Mouse (Mus musculus) spleen, adult 18-20 months (tissue): ENCODE results near the gene Cdk7.

ENCODE experiments used
- DNase-seq, 2 experiments: peaks; one replicate each; pipeline ENCODE4 v3.0.0; 2022; ENCODE audit warnings: mixed read lengths in 2 of 2

Cdk7 gene

DNA sequence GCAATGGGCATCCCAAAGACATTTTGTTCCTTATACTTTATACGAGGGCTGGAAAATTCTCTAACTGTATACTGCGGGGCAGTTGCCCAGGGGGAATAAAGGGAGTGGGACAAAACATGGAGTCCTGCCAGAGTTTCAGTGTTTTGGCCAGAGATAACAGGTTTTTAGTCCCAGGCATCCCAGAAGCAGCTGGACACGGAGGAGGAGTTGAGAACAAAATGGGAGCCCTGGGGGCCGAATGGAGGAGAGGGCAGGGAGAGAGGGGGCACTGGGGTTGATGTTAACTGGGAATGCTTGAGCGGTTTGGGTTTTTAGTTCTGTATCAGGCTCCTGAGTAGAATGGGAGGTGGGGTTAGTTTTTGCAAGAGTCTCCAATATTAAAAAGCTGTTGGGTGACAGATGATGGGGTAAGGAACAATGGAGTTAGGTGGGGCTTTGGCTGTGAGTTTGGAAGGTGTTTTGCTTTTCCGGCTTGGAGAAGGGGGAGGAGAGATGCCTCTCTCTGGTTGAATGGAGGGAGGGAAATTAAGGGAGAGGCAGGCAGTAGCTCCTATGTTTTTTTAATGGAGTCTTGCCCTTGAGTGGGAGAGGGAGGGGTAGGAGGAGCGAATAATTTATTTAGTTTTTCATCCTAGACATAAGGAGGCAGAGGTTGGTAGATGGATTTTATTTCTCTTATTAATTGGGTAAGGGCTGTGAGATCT is 6.5 kb downstream of the Cdk7 start:
- DNase-seq = no peak

GRCm38 (mm10) chr13:100721656-100722055 is 9.1 kb downstream of the Cdk7 start:
- DNase-seq = no peak

- DNase-seq = no peak
Observed at GRCm38 (mm10) chr13:100715467-100715866, 15.3 kb downstream of the Cdk7 start.

- no peak for DNase-seq
Observed at GRCm38 (mm10) chr13:100706206-100706605, 24.5 kb downstream of the Cdk7 start.

- no peak for DNase-seq
Observed at GRCm38 (mm10) chr13:100703468-100703867, 27.3 kb downstream of the Cdk7 start.

- DNase-seq = no peak
Observed at GRCm38 (mm10) chr13:100698866-100699265, 31.9 kb downstream of the Cdk7 start.

DNA sequence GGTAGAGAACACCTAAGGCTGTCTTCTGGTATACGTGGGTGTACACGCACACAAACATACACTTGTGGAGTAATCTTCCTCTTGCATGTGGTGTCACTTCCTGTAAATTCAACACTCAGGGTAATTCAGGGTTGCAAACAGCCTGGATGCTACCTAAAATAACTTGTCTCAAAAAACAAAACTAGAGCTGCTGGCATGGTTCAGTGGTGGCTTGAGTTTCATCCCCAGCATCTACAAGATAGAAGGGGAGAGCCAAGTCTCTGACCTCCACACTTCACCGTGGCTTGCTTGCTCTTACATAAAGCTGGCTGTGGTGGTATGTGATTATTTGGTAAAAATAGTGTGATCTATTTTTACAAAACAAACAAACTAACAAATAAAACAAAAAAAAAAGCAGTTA is 33.2 kb downstream of the Cdk7 start:
- DNase-seq = no peak

DNA sequence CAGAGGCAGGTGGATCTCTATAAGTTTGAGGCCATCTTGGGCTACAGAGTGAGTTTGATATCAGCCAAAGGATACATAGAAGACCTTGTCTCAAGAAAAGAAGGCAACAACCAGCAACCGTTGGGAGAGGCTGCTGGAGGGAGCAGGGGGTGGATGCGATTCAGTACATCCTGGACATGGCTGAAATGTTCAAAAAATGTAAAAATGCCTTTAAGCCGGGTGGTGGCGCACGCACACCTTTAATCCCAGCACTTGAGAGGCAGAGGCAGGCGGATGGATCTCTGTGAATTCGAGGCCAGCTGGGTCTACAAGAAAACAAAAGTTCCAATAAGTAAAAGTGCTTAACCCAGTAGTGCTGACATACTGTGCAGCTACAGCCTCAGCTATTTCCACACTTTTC is 43.2 kb downstream of the Cdk7 start:
- DNase-seq = no peak

GRCm38 (mm10) chr13:100684355-100684754 is 46.4 kb downstream of the Cdk7 start:
- no peak for DNase-seq

GRCm38 (mm10) chr13:100682837-100683236 is 47.9 kb downstream of the Cdk7 start:
- DNase-seq = no peak

- DNase-seq = no peak
Observed at GRCm38 (mm10) chr13:100681615-100682014, 49.1 kb downstream of the Cdk7 start.

DNA sequence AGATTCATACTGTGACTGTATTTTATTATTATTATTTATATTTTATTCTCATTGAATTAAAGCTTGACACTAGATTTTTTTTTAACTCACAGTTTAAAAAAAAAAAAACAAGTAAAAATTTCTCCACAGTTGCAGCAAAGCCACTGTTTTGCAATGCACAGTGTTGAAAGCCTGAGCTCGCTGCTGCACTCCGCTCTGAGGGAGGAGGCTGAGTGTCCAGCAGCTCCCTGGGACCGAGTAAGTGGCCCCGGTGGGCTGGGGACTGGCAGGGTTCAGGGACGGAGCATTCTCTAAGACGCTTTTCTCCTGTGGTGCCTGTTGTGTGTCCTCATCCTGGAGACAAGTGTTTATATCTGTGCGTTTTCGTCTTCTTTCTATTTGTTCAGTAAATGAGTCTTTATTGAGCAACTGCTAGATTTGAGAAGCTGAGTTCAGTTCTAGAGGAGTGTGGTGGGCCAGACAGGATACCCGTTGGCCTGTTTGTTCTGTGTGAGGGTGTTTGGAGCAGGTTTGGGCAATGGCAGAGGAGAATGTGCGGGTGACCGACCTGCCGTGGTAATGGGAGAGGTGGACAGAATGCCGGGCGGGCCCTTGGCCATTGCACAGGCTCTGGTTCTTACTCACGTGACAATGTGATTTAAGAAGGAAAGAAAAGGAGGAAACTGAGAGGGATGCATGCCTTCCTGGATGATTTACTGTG is 54.7 kb downstream of the Cdk7 start:
- no peak for DNase-seq

DNA sequence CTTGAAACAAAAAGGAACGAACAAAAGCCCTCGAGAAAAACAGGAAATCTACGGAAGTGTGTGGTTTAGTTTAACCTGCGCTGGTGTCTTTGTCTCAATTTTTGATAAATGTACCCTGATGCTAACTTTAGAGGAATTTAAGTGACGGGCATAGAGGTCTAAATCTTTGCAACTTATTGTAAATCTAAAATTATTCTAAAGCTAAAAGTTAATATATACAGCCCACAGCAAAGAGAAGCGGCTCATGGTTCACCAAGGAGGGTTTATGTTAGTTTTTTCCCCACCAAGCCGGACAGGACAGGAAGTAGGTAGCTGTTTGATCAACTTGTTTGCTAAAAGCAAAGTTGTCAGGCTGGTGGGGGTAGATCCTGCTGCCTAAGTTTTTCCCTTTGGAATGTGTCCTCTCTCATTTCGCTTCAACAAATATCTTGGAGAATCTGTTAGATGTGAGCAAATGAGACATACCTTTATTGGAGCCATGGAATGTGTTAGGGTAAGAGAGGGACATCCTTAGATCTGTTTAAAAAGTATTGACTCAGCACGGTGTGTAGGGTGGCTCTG is 60.5 kb downstream of the Cdk7 start:
- no peak for DNase-seq

GRCm38 (mm10) chr13:100669291-100670022 is 61.3 kb downstream of the Cdk7 start, which contains the start of gene Ccdc125:
Ccdc125 (plus strand) TSS chr13:100669717.
- DNase-seq = peak; percentile 21 to 41

DNA sequence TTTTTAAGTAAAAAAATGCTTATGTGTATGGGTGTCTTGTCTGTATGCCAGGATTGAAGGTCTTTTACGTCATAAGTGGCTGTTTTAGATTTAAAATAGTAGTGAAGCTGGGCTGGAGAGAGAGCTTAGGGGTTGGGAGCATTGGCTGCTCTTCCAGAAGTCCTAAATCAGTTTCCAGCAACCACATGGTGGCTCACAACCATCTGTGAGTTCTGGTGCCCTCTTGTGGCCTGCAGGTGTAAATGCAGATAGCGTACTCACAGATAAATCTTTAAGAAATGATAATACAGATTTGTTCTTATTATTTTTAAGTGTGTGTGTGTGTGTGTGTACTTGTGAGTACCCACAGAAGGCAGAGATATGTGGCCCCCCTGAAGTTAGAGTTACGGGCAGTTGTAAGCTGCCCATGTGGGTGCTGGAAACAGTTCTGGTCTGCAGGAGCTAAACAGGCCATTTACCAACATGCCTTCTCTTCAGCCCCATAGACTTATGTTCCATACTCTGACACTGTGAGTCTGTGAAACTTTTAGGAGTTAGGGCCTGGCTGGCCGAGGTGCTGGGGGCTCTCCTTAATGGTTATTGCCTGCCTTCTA is 70.8 kb downstream of the Cdk7 start:
- DNase-seq = peak in 1 of 2 experiments; percentile 56

GRCm38 (mm10) chr13:100658091-100658490 is 72.6 kb downstream of the Cdk7 start:
- no peak for DNase-seq
